Mouse (Mus musculus): ENCODE results near the gene Pttg1ip. TPM values are rescaled to one million over a fixed set of nuclear protein-coding genes. Genes with fewer than 3 reads are reported as not detected.

Gene Pttg1ip
- total RNA-seq (2015; ENCODE audit: low replicate concordance) (62.5 and 73.9 TPM in 2 replicates), total RNA-seq (2017; ENCODE audit: low replicate concordance) (34.0 and 59.3 TPM in 2 replicates)

GRCm38 (mm10) chr10:77581408-77582284, at the start of gene Pttg1ip:
Pttg1ip (plus strand) TSS chr10:77581720.
- peak; percentile 93 for ATAC-seq (replicated peaks; ENCODE audit: low FRiP score, poor library complexity, severe bottlenecking)

- no peak for ATAC-seq (replicated peaks; ENCODE audit: low FRiP score, poor library complexity, severe bottlenecking)
Observed at GRCm38 (mm10) chr10:77532020-77532413, 49.5 kb upstream of the Pttg1ip start.

- ATAC-seq (replicated peaks; ENCODE audit: low FRiP score, poor library complexity, severe bottlenecking) = no peak
Observed at GRCm38 (mm10) chr10:77536727-77537126, 44.8 kb upstream of the Pttg1ip start.

- no peak for ATAC-seq (replicated peaks; ENCODE audit: low FRiP score, poor library complexity, severe bottlenecking)
Observed at GRCm38 (mm10) chr10:77537215-77538209, 44.0 kb upstream of the Pttg1ip start.

GRCm38 (mm10) chr10:77539320-77539945, 42.1 kb upstream of the Pttg1ip start:
- no peak for ATAC-seq (replicated peaks; ENCODE audit: low FRiP score, poor library complexity, severe bottlenecking)

- ATAC-seq (replicated peaks; ENCODE audit: low FRiP score, poor library complexity, severe bottlenecking) = no peak
Observed at GRCm38 (mm10) chr10:77540576-77541102, 40.9 kb upstream of the Pttg1ip start.

- no peak for ATAC-seq (replicated peaks; ENCODE audit: low FRiP score, poor library complexity, severe bottlenecking)
Observed at GRCm38 (mm10) chr10:77541864-77542666, 39.5 kb upstream of the Pttg1ip start.

GRCm38 (mm10) chr10:77543226-77543625, 38.3 kb upstream of the Pttg1ip start:
- 0 out of 2 replicates have a peak, but pooled peaks have one; percentile 20 for ATAC-seq (replicated peaks; ENCODE audit: low FRiP score, poor library complexity, severe bottlenecking)

GRCm38 (mm10) chr10:77544916-77545315, 36.6 kb upstream of the Pttg1ip start:
- ATAC-seq (replicated peaks; ENCODE audit: low FRiP score, poor library complexity, severe bottlenecking) = no peak

GRCm38 (mm10) chr10:77548576-77548975, 32.9 kb upstream of the Pttg1ip start:
- ATAC-seq (replicated peaks; ENCODE audit: low FRiP score, poor library complexity, severe bottlenecking) = no peak

- no peak for ATAC-seq (replicated peaks; ENCODE audit: low FRiP score, poor library complexity, severe bottlenecking)
Observed at GRCm38 (mm10) chr10:77550874-77551273, 30.6 kb upstream of the Pttg1ip start.

- no peak; the same call in 1 of the 2 replicates for ATAC-seq (replicated peaks; ENCODE audit: low FRiP score, poor library complexity, severe bottlenecking)
Observed at GRCm38 (mm10) chr10:77552162-77552561, 29.4 kb upstream of the Pttg1ip start.

- no peak for ATAC-seq (replicated peaks; ENCODE audit: low FRiP score, poor library complexity, severe bottlenecking)
Observed at GRCm38 (mm10) chr10:77553285-77553684, 28.2 kb upstream of the Pttg1ip start.

GRCm38 (mm10) chr10:77554918-77555317, 26.6 kb upstream of the Pttg1ip start:
- ATAC-seq (replicated peaks; ENCODE audit: low FRiP score, poor library complexity, severe bottlenecking) = no peak

- ATAC-seq (replicated peaks; ENCODE audit: low FRiP score, poor library complexity, severe bottlenecking) = no peak
Observed at GRCm38 (mm10) chr10:77556631-77557030, 24.9 kb upstream of the Pttg1ip start.

GRCm38 (mm10) chr10:77557641-77558040, 23.9 kb upstream of the Pttg1ip start:
- no peak for ATAC-seq (replicated peaks; ENCODE audit: low FRiP score, poor library complexity, severe bottlenecking)

- ATAC-seq (replicated peaks; ENCODE audit: low FRiP score, poor library complexity, severe bottlenecking) = no peak
Observed at GRCm38 (mm10) chr10:77560090-77560489, 21.4 kb upstream of the Pttg1ip start.

- ATAC-seq (replicated peaks; ENCODE audit: low FRiP score, poor library complexity, severe bottlenecking) = no peak
Observed at GRCm38 (mm10) chr10:77560830-77561229, 20.7 kb upstream of the Pttg1ip start.

GRCm38 (mm10) chr10:77561508-77561907, 20.0 kb upstream of the Pttg1ip start:
- ATAC-seq (replicated peaks; ENCODE audit: low FRiP score, poor library complexity, severe bottlenecking) = no peak

Measured in erythroid progenitor cell, adult 5-6 weeks (primary cell).